Comparison of ENCODE assay signal across 12 mouse cellular contexts in genomic region chr2:165597536-165597935, GRCm38 (mm10). TPM values are rescaled to one million over a fixed set of nuclear protein-coding genes. Genes with fewer than 3 reads are reported as not detected.
A peak's percentile ranks its signal among the peaks of the same experiment; 100 is the strongest.
DNase-seq lines count a peak whose midpoint lies in the region; ATAC-seq and TF ChIP-seq lines count a peak whose summit lies in the region.
"Had no signal": no experiment of that assay in that cellular context is flagged by ENCODE, and none has a peak within 500 bp of the region (broad histone marks: within the 10 kb centered on the region; RNA-seq: fewer than 3 reads in every experiment).

No protein-coding gene starts in this region.

- no peak for ATAC-seq in midbrain, embryonic 14.5 days (ENCODE audit: low FRiP score, low TSS enrichment)
- no peak for ATAC-seq in limb, embryonic 14.5 days (ENCODE audit: low FRiP score, low read depth)
- ATAC-seq in stomach, embryonic 15.5 days (ENCODE audit: insufficient read depth, low FRiP score, low read depth) = no peak
- no peak for ATAC-seq in activated CD4-positive, CD25-positive, alpha-beta regulatory T cell, adult 4 months
- no peak for ATAC-seq in heart, embryonic 12.5 days (ENCODE audit: insufficient number of reproducible peaks, low FRiP score)
- ATAC-seq: liver, embryonic 12.5 days had no signal

- no peak for TF ChIP-seq POLR2A in limb, embryonic 14.5 days (IDR thresholded peaks at IDR 0.05; ENCODE audit: borderline replicate concordance, extremely low read depth, insufficient read depth, insufficient read length)

- no peak overlapping the region for H3K4me3 ChIP-seq in midbrain, embryonic 10.5 days
- H3K4me3 ChIP-seq in midbrain, embryonic 14.5 days (replicated peaks; ENCODE audit: low read depth, low read length) = no peak overlapping the region
- H3K4me3 ChIP-seq in hindbrain, embryonic 10.5 days = peak overlapping the region; percentile 81; the same call in 1 of the 2 replicates
- H3K4me3 ChIP-seq in limb, embryonic 14.5 days (replicated peaks; ENCODE audit: low read length) = 0 out of 2 replicates have a peak overlapping the region, but pooled peaks have one; percentile 5
- H3K4me3 ChIP-seq in stomach, embryonic 15.5 days (replicated peaks) = no peak overlapping the region
- H3K4me3 ChIP-seq in heart, embryonic 12.5 days = no peak overlapping the region
- H3K4me3 ChIP-seq: liver, embryonic 12.5 days had no signal

- intact Hi-C loops in left cerebral cortex, postnatal 10 days (cut with DNase I) = no loop called here

- H3K9me3 ChIP-seq in midbrain, embryonic 10.5 days (replicated peaks) = 0 out of 2 replicates have a peak, but pooled peaks cover 4% of the 10 kb centered on the region
- no peaks in the 10 kb centered on the region for H3K9me3 ChIP-seq in midbrain, embryonic 14.5 days (ENCODE audit: control insufficient read depth, low read length)
- 0 out of 2 replicates have a peak, but pooled peaks cover 9% of the 10 kb centered on the region for H3K9me3 ChIP-seq in hindbrain, embryonic 10.5 days
- H3K9me3 ChIP-seq in limb, embryonic 14.5 days (ENCODE audit: control insufficient read depth, low read length) = no peaks in the 10 kb centered on the region
- H3K9me3 ChIP-seq in stomach, embryonic 15.5 days = no peaks in the 10 kb centered on the region
- H3K9me3 ChIP-seq in heart, embryonic 12.5 days (replicated peaks) = peaks cover 5% of the 10 kb centered on the region; the same call in 1 of the 2 replicates
- H3K9me3 ChIP-seq: liver, embryonic 12.5 days had no signal

- peaks cover 74% of the 10 kb centered on the region for H3K27me3 ChIP-seq in midbrain, embryonic 10.5 days (ENCODE audit: low read depth, poor library complexity, severe bottlenecking)
- peaks cover 28% of the 10 kb centered on the region for H3K27me3 ChIP-seq in midbrain, embryonic 14.5 days (ENCODE audit: control insufficient read depth, insufficient read depth, low read length)
- H3K27me3 ChIP-seq in hindbrain, embryonic 10.5 days (ENCODE audit: insufficient read depth, poor library complexity, severe bottlenecking) = peaks cover 51% of the 10 kb centered on the region
- H3K27me3 ChIP-seq in limb, embryonic 14.5 days (ENCODE audit: control insufficient read depth, insufficient read depth, low read length) = peaks cover 41% of the 10 kb centered on the region
- H3K27me3 ChIP-seq in stomach, embryonic 15.5 days (replicated peaks) = peaks cover 27% of the 10 kb centered on the region
- peaks cover 82% of the 10 kb centered on the region for H3K27me3 ChIP-seq in heart, embryonic 12.5 days (replicated peaks)

- H3K36me3 ChIP-seq in midbrain, embryonic 10.5 days = no peaks in the 10 kb centered on the region
- no peaks in the 10 kb centered on the region for H3K36me3 ChIP-seq in midbrain, embryonic 14.5 days (ENCODE audit: control insufficient read depth, insufficient read depth, low read length)
- no peaks in the 10 kb centered on the region for H3K36me3 ChIP-seq in hindbrain, embryonic 10.5 days
- no peaks in the 10 kb centered on the region for H3K36me3 ChIP-seq in limb, embryonic 14.5 days (ENCODE audit: control insufficient read depth, insufficient read depth, low read length)
- H3K36me3 ChIP-seq in stomach, embryonic 15.5 days = no peaks in the 10 kb centered on the region
- no peaks in the 10 kb centered on the region for H3K36me3 ChIP-seq in heart, embryonic 12.5 days
- H3K36me3 ChIP-seq: liver, embryonic 12.5 days had no signal

- H3K4me1 ChIP-seq in midbrain, embryonic 10.5 days = peaks cover 63% of the 10 kb centered on the region
- 0 out of 2 replicates have a peak, but pooled peaks cover 4% of the 10 kb centered on the region for H3K4me1 ChIP-seq in midbrain, embryonic 14.5 days (ENCODE audit: control insufficient read depth, insufficient read depth, low read length)
- peaks cover 71% of the 10 kb centered on the region for H3K4me1 ChIP-seq in hindbrain, embryonic 10.5 days (replicated peaks)
- peaks cover 46% of the 10 kb centered on the region for H3K4me1 ChIP-seq in limb, embryonic 14.5 days (ENCODE audit: control insufficient read depth, insufficient read depth, low read length)
- H3K4me1 ChIP-seq in stomach, embryonic 15.5 days = peaks cover 8% of the 10 kb centered on the region
- H3K4me1 ChIP-seq in heart, embryonic 12.5 days (replicated peaks) = peaks cover 8% of the 10 kb centered on the region
- H3K4me1 ChIP-seq: liver, embryonic 12.5 days had no signal

- H3K4me2 ChIP-seq in midbrain, embryonic 14.5 days (ENCODE audit: low read length) = no peak overlapping the region
- H3K4me2 ChIP-seq in limb, embryonic 14.5 days (replicated peaks; ENCODE audit: low read depth, low read length, severe bottlenecking) = peak overlapping the region; percentile 87
- no peak overlapping the region for H3K4me2 ChIP-seq in stomach, embryonic 15.5 days
- no peak overlapping the region for H3K4me2 ChIP-seq in heart, embryonic 12.5 days
- H3K4me2 ChIP-seq: liver, embryonic 12.5 days had no signal

- DNase-seq in midbrain, embryonic 10.5 days (ENCODE audit: low spot score) = no peak
- no peak for DNase-seq in midbrain, embryonic 14.5 days
- peak; percentile 35 for DNase-seq in hindbrain, embryonic 10.5 days (ENCODE audit: low spot score)
- no peak for DNase-seq in limb, embryonic 14.5 days (ENCODE audit: low spot score)
- no peak for DNase-seq in left cerebral cortex, postnatal 10 days (ENCODE audit: extremely low spot score in 1 of 2, low spot score in 2 of 2)
- DNase-seq: cerebellum, adult 8-10 months; kidney, postnatal 25 days; right cerebral cortex, postnatal 25 days had no signal

- H3K27ac ChIP-seq in midbrain, embryonic 10.5 days (replicated peaks) = peak overlapping the region; percentile 61
- no peak overlapping the region for H3K27ac ChIP-seq in midbrain, embryonic 14.5 days (replicated peaks; ENCODE audit: low read depth, low read length)
- peak overlapping the region; percentile 92 for H3K27ac ChIP-seq in hindbrain, embryonic 10.5 days
- no peak overlapping the region for H3K27ac ChIP-seq in limb, embryonic 14.5 days (replicated peaks; ENCODE audit: low read depth, low read length)
- peak overlapping the region; percentile 41; the same call in 1 of the 2 replicates for H3K27ac ChIP-seq in stomach, embryonic 15.5 days
- no peak overlapping the region for H3K27ac ChIP-seq in heart, embryonic 12.5 days (ENCODE audit: poor library complexity, severe bottlenecking)
- H3K27ac ChIP-seq: liver, embryonic 12.5 days had no signal

- 70% methylated on average over 6 of the region's 6 CpGs for WGBS in midbrain, embryonic 10.5 days
- 56% methylated on average over 6 of the region's 6 CpGs for WGBS in midbrain, embryonic 14.5 days
- WGBS in hindbrain, embryonic 10.5 days = 69% methylated on average over 6 of the region's 6 CpGs
- WGBS in limb, embryonic 14.5 days = 24% methylated on average over 6 of the region's 6 CpGs
- 57% methylated on average over 6 of the region's 6 CpGs for WGBS in stomach, embryonic 15.5 days
- WGBS in heart, embryonic 12.5 days = 70% methylated on average over 6 of the region's 6 CpGs

- no peak overlapping the region for H3K9ac ChIP-seq in midbrain, embryonic 14.5 days (replicated peaks; ENCODE audit: low read length)
- H3K9ac ChIP-seq in limb, embryonic 14.5 days (ENCODE audit: low read depth, low read length, severe bottlenecking) = peak overlapping the region; percentile 16; the same call in 1 of the 2 replicates
- H3K9ac ChIP-seq in stomach, embryonic 15.5 days = no peak overlapping the region
- H3K9ac ChIP-seq in heart, embryonic 12.5 days = no peak overlapping the region
- H3K9ac ChIP-seq: liver, embryonic 12.5 days had no signal

RNA-seq across cellular contexts. Expression of gene Eya2, which starts 2.7 kb away (rescaled TPM):
- polyA plus RNA-seq in midbrain, embryonic 10.5 days (2016; fragmentation: Nextera tagmentation; extraction: Ambion mirVana) = 9.6 and 14.2 TPM in 2 replicates
- polyA plus RNA-seq in midbrain, embryonic 14.5 days (2014; fragmentation: Nextera tagmentation; extraction: Ambion mirVana) = 3.2 and 3.9 TPM in 2 replicates
- 28.1 and 32.8 TPM in 2 replicates for polyA plus RNA-seq in hindbrain, embryonic 10.5 days (2016; fragmentation: Nextera tagmentation; extraction: Ambion mirVana)
- 32.6 and 48.5 TPM in 2 replicates for polyA plus RNA-seq in limb, embryonic 14.5 days (2012; rRNA removed)
- polyA plus RNA-seq in limb, embryonic 14.5 days (2014; fragmentation: Nextera tagmentation; extraction: Ambion mirVana) = 18.8 and 22.4 TPM in 2 replicates
- 8.6 and 10.3 TPM in 2 replicates for polyA plus RNA-seq in stomach, embryonic 15.5 days (2015; fragmentation: Nextera tagmentation; extraction: Ambion mirVana)
- 1 to 10 TPM; 4.7 to 8.1 TPM for polyA plus RNA-seq in activated CD4-positive, CD25-positive, alpha-beta regulatory T cell, adult 4 months (2017; shearing (Covaris generic))
- polyA plus RNA-seq in heart, embryonic 12.5 days (2016; fragmentation: Nextera tagmentation; extraction: Ambion mirVana) = 0.13 TPM in 2 replicates
- 1 to 10 TPM; 5.4 to 6.8 TPM for total RNA-seq in left cerebral cortex, postnatal 10 days (2021)

Comparison
In these comparisons a context has a peak if more than half of its experiments do, and no peak if none do; other contexts are left out.
1. H3K27ac ChIP-seq: peak in midbrain, embryonic 10.5 days (single experiment), hindbrain, embryonic 10.5 days (single experiment) and stomach, embryonic 15.5 days (single experiment); none in midbrain, embryonic 14.5 days (single experiment), limb, embryonic 14.5 days (single experiment) and heart, embryonic 12.5 days (single experiment).
2. H3K4me3 ChIP-seq: peak in hindbrain, embryonic 10.5 days (single experiment) and limb, embryonic 14.5 days (single experiment); none in midbrain, embryonic 10.5 days (single experiment), midbrain, embryonic 14.5 days (single experiment), stomach, embryonic 15.5 days (single experiment) and heart, embryonic 12.5 days (single experiment).